Mouse (Mus musculus): ENCODE results near the gene Epha2.

- TF ChIP-seq CTCF (IDR thresholded peaks at IDR 0.05; ENCODE audit: extremely low read depth, insufficient read depth, low read length), result no peak
- TF ChIP-seq POLR2A (IDR thresholded peaks at IDR 0.05; ENCODE audit: extremely low read depth, insufficient read depth, low read length), result no peak
These were observed 26.0 kb downstream of the Epha2 start for GRCm38 (mm10) chr4:141327075-141327474.

All from cortical plate, adult 2 months (tissue).